Mouse (Mus musculus): ENCODE measurements at regions not wholly inside any gene's neighbourhood (a gene's known extent, or its start where the extent isn't known, plus 50 kb on each side); places are given as distances from the start of the nearest gene placed in this dataset.
"Not testable (repeated sequence)": the region's sequence is repeated elsewhere in the genome, so short reads cannot be mapped to it uniquely, and the experiment has no call there.

DNA sequence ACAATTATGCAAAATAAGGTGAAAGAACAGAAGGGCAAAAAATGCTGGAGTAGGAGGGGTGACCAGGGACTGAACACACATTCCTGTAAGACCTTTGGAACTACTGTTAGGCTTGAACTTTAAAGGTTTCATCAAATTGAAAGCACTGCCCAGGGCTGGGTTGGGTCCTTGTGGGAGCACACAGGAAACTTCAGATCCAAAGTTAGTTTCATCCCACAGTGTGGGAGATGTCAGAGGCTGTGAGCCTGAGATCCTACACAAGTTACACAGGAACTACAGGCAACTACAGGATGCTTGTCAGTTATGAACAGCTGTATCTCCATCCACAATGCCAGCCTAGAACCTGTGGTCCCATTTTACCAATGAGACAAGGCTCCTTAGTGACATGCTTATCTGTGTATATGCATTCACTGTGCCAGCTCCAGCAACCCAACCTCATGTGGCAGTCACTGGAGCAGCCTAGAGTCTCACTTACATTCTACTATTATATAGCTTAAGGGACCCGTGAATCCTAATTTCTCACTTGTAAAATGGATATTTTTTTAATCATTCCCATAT is 1334.4 kb upstream of the A1bg start:
- ATAC-seq (replicated peaks; ENCODE audit: low read depth, poor library complexity, severe bottlenecking) = no peak

DNA sequence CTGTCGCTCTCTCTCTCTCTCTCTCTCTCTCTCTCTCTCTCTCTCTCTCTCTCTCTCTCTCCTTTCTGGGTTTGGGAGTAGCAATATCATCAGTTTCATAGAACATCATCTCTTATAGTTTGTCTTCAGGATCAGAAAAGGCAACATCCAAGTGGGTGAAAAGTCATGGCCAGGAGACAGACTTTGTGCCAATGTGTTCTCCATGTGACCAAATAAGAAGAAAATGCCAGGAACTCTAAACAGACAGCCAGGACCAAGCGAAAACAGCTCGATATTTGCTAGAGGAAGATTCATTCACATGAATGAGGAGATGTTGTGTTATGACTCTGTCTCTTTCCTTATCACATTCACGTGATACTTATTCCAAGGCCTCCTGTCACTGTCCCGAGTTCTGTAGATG is 1332.8 kb upstream of the A1bg start:
- ATAC-seq (replicated peaks; ENCODE audit: low read depth, poor library complexity, severe bottlenecking) = no peak

GRCm38 (mm10) chr15:62253724-62254123 is 1330.9 kb upstream of the A1bg start:
- ATAC-seq (replicated peaks; ENCODE audit: low read depth, poor library complexity, severe bottlenecking) = no peak

- not testable (repeated sequence) for ATAC-seq (replicated peaks; ENCODE audit: low read depth, poor library complexity, severe bottlenecking)
Measured at GRCm38 (mm10) chr15:62252078-62252833, 1329.4 kb upstream of the A1bg start.

GRCm38 (mm10) chr15:62249436-62249835 is 1326.6 kb upstream of the A1bg start:
- ATAC-seq (replicated peaks; ENCODE audit: low read depth, poor library complexity, severe bottlenecking) = no peak

DNA sequence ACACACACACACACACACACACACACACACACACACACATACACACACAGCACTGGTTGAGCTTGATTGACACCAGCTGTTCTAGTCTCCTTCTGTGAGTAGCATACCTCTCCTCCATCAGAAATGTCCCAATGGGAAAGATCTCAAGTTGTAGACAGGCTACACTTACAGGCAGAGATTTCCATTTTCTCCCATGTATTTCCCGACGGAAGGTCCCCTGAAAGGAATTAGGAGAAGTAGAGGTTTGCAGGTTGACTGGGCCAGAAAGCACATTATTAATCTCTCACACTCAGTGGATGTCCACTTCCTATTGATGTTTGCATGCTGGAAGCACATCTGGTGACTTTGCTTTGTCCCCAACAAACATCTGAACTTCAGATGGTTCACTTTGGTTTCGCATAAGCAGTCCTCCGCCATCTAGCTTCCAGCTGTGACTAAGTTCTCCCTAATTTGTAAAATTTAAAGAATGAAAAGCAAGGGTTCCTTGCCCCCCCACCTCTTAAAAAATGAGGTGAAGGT is 1323.8 kb upstream of the A1bg start:
- no peak for ATAC-seq (replicated peaks; ENCODE audit: low read depth, poor library complexity, severe bottlenecking)

DNA sequence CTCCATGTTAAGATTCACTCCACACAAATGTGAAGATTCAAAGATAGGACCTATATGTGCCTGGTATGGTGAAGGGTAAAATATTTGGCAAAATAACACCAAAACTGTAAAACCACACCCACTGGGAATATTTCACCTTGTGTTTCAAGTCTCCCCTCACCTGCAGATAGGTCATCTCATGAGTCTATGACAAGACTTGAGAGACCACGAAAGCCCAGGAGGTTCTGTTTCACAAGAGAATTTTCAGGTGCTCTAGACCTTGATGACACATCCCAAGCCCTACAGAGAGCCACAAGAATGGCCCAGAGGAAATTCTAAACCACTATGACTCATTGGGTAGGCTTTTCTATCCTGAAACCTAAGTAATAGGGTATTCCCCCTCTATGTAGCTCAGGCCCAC is 1322.4 kb upstream of the A1bg start:
- no peak for ATAC-seq (replicated peaks; ENCODE audit: low read depth, poor library complexity, severe bottlenecking)

DNA sequence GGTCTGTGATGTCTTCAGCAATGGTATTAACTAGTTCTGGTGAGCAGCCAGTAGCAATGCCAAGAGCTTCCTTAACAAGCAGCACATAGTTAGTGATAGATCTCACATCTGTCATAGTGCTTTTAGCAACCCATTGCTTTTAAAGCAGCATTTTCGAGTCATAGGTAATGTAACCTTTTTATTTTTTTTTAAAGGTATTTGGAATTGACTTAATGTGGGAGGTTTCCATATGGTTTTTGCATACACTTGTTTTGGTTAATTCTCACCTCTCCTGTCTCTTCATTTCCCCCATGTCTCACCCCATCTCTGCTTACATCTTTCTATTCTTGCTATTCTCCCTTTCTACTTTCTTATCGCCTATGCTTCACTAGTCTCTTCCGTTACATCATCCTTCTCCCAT is 1322.0 kb upstream of the A1bg start:
- no peak for ATAC-seq (replicated peaks; ENCODE audit: low read depth, poor library complexity, severe bottlenecking)

- ATAC-seq (replicated peaks; ENCODE audit: low read depth, poor library complexity, severe bottlenecking) = no peak
Measured at GRCm38 (mm10) chr15:62240031-62240430, 1317.2 kb upstream of the A1bg start.

DNA sequence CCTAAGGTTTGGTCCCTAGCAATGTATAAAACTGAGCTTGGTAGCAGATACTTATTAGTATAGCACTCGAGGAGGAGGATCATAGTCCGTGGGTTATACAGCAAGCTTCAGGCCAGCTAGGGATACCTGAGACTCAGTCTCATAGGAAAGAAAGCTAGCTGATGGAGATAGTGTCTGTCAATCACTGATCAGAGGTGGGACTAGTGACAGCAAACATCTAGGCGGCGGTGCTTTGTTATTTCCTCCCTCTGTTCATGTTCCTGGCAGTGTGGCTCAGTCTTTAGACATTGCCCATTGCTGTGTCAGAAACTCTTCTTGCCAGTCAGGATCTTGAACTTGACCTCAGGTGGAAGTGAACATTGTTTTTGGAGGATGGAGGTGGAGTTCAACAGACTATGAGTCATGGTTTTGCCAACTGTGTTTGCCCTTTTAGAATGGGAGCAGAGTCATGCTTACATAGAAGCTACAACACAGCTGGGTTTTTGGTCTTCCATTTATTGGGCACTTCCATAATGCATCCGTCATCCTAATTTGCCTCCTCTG is 1315.8 kb upstream of the A1bg start:
- no peak for ATAC-seq (replicated peaks; ENCODE audit: low read depth, poor library complexity, severe bottlenecking)

DNA sequence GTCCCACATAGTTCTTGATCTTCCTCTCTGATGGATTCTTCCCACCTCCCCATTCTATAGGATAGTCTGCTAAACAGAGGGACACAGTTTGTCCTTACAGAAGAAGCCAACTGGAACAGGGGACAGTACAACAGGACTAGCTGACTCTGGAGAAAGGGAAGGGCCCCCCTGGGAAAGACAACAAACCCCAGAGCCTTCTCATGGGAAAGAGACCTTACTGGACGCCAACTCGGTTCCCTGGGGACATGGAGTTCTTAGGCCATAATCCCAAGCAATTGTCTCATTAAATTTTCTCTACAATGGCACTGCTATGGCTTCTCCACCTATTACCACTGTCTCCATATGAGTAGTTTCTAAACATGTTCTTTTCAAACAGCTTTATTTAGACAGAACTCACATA is 1313.2 kb upstream of the A1bg start:
- ATAC-seq (replicated peaks; ENCODE audit: low read depth, poor library complexity, severe bottlenecking) = no peak

DNA sequence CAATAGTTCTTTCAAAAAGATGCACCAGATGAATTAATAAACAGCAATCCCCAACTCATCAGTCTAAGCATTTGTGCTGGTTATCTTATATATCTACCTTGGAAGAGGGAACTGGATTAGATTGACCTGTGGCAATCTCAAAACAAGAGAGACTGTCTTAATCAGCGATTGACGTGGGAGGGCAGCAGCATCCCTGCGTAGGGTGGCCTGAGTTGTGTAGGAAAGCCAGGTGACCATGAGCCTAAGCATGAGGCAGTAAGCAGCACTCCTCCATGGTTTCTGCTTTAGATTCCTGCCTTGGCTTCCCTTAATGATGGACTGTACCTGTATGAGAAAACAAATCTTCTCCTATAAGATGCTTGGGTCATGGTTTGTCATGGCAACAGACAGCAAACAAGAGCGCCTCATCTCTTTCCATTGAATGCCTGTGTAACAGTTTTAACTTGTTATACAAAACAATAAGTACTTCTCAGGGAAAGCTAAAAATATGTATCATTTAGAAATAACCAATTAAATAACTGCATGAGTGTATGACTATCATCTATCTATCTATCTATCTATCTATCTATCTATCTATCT is 1311.5 kb upstream of the A1bg start:
- no peak for ATAC-seq (replicated peaks; ENCODE audit: low read depth, poor library complexity, severe bottlenecking)

GRCm38 (mm10) chr15:62233154-62233553 is 1310.3 kb upstream of the A1bg start:
- ATAC-seq (replicated peaks; ENCODE audit: low read depth, poor library complexity, severe bottlenecking) = no peak

DNA sequence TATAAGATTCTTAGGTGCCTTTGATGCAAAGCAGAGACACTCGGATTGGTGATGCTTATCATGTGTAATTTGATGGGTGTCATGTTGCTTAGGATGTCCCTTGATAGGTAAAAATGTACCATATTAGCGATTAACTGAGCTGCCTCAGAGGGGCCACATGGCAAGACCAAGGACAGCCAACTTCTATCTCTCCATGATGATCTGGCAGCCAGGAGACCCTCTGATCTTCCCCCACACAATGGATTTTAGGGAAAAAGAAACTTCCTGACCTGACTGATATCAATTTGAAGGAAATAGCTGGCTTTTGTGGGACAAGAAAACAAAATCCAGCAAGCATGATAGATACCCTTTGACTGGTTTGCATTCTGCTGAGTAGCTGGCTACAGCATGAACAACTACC is 1308.9 kb upstream of the A1bg start:
- ATAC-seq (replicated peaks; ENCODE audit: low read depth, poor library complexity, severe bottlenecking) = no peak

- no peak for ATAC-seq (replicated peaks; ENCODE audit: low read depth, poor library complexity, severe bottlenecking)
Measured at GRCm38 (mm10) chr15:62230773-62231172, 1308.0 kb upstream of the A1bg start.

GRCm38 (mm10) chr15:62229491-62230283 is 1306.9 kb upstream of the A1bg start:
- ATAC-seq (replicated peaks; ENCODE audit: low read depth, poor library complexity, severe bottlenecking) = no peak

DNA sequence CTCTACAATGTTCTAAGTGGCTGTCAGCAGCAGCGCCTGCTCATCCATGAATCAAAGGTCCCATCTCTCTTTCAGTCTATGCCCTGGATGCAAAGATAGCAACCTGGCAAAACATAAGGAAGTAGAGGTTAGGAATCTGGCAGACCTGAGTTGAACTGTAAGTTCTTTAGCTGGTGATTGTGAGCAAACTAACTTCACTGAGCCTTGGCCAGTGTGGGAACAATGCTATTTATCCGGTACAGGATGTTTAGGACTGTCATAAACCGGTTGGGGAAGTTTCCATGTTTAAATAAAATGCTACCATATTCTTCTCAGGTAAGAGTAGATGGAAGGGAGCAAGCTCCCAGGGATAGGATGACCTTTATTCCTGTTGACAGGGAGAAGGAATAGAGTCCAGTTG is 1306.2 kb upstream of the A1bg start:
- no peak for ATAC-seq (replicated peaks; ENCODE audit: low read depth, poor library complexity, severe bottlenecking)

GRCm38 (mm10) chr15:62224798-62225197 is 1302.0 kb upstream of the A1bg start:
- ATAC-seq (replicated peaks; ENCODE audit: low read depth, poor library complexity, severe bottlenecking) = no peak

DNA sequence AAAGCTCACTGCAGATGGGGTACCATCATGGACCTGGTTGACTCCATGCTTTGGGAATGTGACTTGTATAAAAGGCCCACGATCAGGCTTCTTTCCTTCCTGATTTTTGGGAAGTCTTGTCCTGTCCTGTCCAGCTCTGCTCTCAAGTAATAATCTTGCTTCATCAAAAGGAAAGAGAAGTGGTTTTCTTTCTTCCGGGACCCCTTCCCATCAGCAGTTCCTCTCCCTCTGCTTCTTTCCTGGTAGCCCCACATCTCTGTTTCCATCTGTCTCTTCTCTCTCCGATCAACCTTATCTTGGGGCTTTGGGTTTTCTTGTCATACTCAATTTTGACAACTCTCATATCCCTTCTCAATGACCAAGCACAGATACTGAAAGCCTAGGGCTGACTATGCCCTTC is 1301.4 kb upstream of the A1bg start:
- ATAC-seq (replicated peaks; ENCODE audit: low read depth, poor library complexity, severe bottlenecking) = no peak

- peak; percentile 27; the same call in 1 of the 2 replicates for ATAC-seq (replicated peaks; ENCODE audit: low read depth, poor library complexity, severe bottlenecking)
Measured at GRCm38 (mm10) chr15:62223156-62223840, 1300.5 kb upstream of the A1bg start.
